Mouse (Mus musculus) heart, adult 2 months (tissue): ENCODE results near the gene Coq8a. TPM values are rescaled to one million over a fixed set of nuclear protein-coding genes. Genes with fewer than 3 reads are reported as not detected.

ENCODE experiments used
- DNase-seq, 2 experiments: peaks; one replicate each; pipeline ENCODE4 v3.0.0; 2021
- H3K27ac ChIP-seq: fragments of 200-600 bp; 2 replicates; pipeline ENCODE4 v1.8.1; 2022
- H3K27me3 ChIP-seq: fragments of 200-500 bp; 2 replicates; pipeline ENCODE4 v1.6.1; 2012; ENCODE audit warnings: mild to moderate bottlenecking, low read length, inconsistent platforms, mixed read lengths; ENCODE audit not compliant: control insufficient read depth, insufficient read depth
- H3K36me3 ChIP-seq: fragments of 200-500 bp; 2 replicates; pipeline ENCODE4 v1.6.1; 2012; ENCODE audit warnings: low read length, inconsistent platforms; ENCODE audit not compliant: control insufficient read depth, insufficient read depth
- H3K4me1 ChIP-seq: fragments of 200-500 bp; 2 replicates; pipeline ENCODE4 v1.6.1; 2011; ENCODE audit warnings: low read length; ENCODE audit not compliant: control insufficient read depth, insufficient read depth
- H3K4me3 ChIP-seq: fragments of 200-600 bp; 2 replicates; pipeline ENCODE4 v1.8.1; 2022
- H3K79me2 ChIP-seq: fragments of 200-500 bp; replicated peaks from 2 replicates; pipeline ENCODE4 v1.6.1; 2012; ENCODE audit warnings: mild to moderate bottlenecking, inconsistent platforms, low read length, moderate library complexity, mixed read lengths; ENCODE audit not compliant: control insufficient read depth, insufficient read depth
- H3K9ac ChIP-seq: fragments of 200-500 bp; 2 replicates; pipeline ENCODE4 v1.6.1; 2012; ENCODE audit warnings: low read depth, mild to moderate bottlenecking, control low read depth, inconsistent platforms, low read length, mixed read lengths
- CTCF ChIP-seq: fragments of 200-600 bp; IDR thresholded peaks from 2 replicates; pipeline ENCODE4 v1.8.1; 2022; ENCODE audit warnings: antibody characterized with exemption, mild to moderate bottlenecking, moderate library complexity
- EP300 ChIP-seq: fragments of 200-500 bp; IDR thresholded peaks from 2 replicates; pipeline ENCODE4 v1.6.1; 2011; ENCODE audit warnings: low read depth, low read length, control low read depth; ENCODE audit not compliant: insufficient read depth
- POLR2A ChIP-seq: fragments of 200-500 bp; IDR thresholded peaks from 2 replicates; pipeline ENCODE4 v1.6.1; 2011; ENCODE audit warnings: mild to moderate bottlenecking, low read depth, low read length, control low read depth; ENCODE audit not compliant: insufficient read depth
- WGBS: fragments of 180-500 bp; shearing (Covaris S2); methylation state at CpG from one replicate; pipeline ENCODE4 v1.1.7; 2018; 5-methylcytosine and 5-hydroxymethylcytosine counted together
- intact Hi-C: fragments of 180-260 bp; cut with DNase I; formaldehyde crosslinking; loops from one replicate; pipeline ENCODE4 v1.15.1; 2025
- polyA plus RNA-seq: library from polyadenylated mRNA; depleted of rRNA; stranded (reverse); fragments of >200 nt; gene quantifications from 2 replicates; pipeline ENCODE4 v1.2.3, GENCODE M21; 2012
- total RNA-seq, 2 experiments: library from RNA; stranded (reverse); gene quantifications; 2 replicates each; pipeline ENCODE4 v1.2.3; 2021

Gene Coq8a
- total and polyA plus RNA-seq, 3 experiments: 468 to 919 (median 783) TPM

- no peaks in the 10 kb centered on the region for H3K79me2 ChIP-seq
- no peaks in the 10 kb centered on the region for H3K36me3 ChIP-seq
- H3K4me1 ChIP-seq: no peaks in the 10 kb centered on the region; the same call in 1 of the 2 replicates
- H3K4me3 ChIP-seq: no peak overlapping the region
- TF ChIP-seq CTCF (no peak), POLR2A (0 out of 2 replicates have a peak, but pooled peaks have one; percentile 24), EP300 (peak; percentile 72)
- WGBS: 34% methylated on average over 4 of the region's 4 CpGs
- peak; percentile 51 to 74 for DNase-seq
- intact Hi-C loops: loop anchor here (5.0 to 10.0 kb wide), 3 partner anchors 205 to 363 kb away; no protein-coding TSS in a partner anchor
- peak overlapping the region; percentile 92 for H3K27ac ChIP-seq
- H3K27me3 ChIP-seq: no peaks in the 10 kb centered on the region
- H3K9ac ChIP-seq: no peak overlapping the region
Observed at GRCm38 (mm10) chr1:180210031-180210432, 10.6 kb upstream of the Coq8a start.

- Histone ChIP-seq H3K27me3 (no peaks in the 10 kb centered on the region), H3K4me1 (no peaks in the 10 kb centered on the region; the same call in 1 of the 2 replicates), H3K36me3 (no peaks in the 10 kb centered on the region), H3K4me3 (no peak overlapping the region), H3K27ac (no peak overlapping the region; the same call in 1 of the 2 replicates), H3K79me2 (no peaks in the 10 kb centered on the region), H3K9ac (no peak overlapping the region)
- 87% methylated on average over 3 of the region's 3 CpGs for WGBS
- TF ChIP-seq CTCF (no peak), EP300 (no peak), POLR2A (no peak)
- intact Hi-C loops: no loop called here
- no peak for DNase-seq
Observed at GRCm38 (mm10) chr1:180208370-180208769, 9.0 kb upstream of the Coq8a start.

- H3K4me1 ChIP-seq: no peaks in the 10 kb centered on the region
- no peaks in the 10 kb centered on the region for H3K79me2 ChIP-seq
- H3K9ac ChIP-seq: no peak overlapping the region
- peak overlapping the region; percentile 43; the same call in 1 of the 2 replicates for H3K27ac ChIP-seq
- intact Hi-C loops: no loop called here
- H3K27me3 ChIP-seq: no peaks in the 10 kb centered on the region
- 61% methylated on average over 5 of the region's 5 CpGs for WGBS
- no peak for DNase-seq
- H3K4me3 ChIP-seq: no peak overlapping the region
- H3K36me3 ChIP-seq: no peaks in the 10 kb centered on the region
- TF ChIP-seq POLR2A (no peak), EP300 (no peak), CTCF (no peak)
Observed at GRCm38 (mm10) chr1:180200722-180201121, 1.3 kb upstream of the Coq8a start.

- no peak for DNase-seq
- H3K27ac ChIP-seq: no peak overlapping the region
- H3K79me2 ChIP-seq: no peaks in the 10 kb centered on the region
- H3K36me3 ChIP-seq: no peaks in the 10 kb centered on the region
- no peaks in the 10 kb centered on the region; the same call in 1 of the 2 replicates for H3K4me1 ChIP-seq
- TF ChIP-seq CTCF (no peak), POLR2A (no peak), EP300 (no peak)
- H3K9ac ChIP-seq: no peak overlapping the region
- H3K4me3 ChIP-seq: no peak overlapping the region
- H3K27me3 ChIP-seq: no peaks in the 10 kb centered on the region
- intact Hi-C loops: no loop called here
- WGBS: 56% methylated on average over 4 of the region's 4 CpGs
Observed at GRCm38 (mm10) chr1:180199715-180200050, 281 bp upstream of the Coq8a start.

GRCm38 (mm10) chr1:180197956-180198355 is 1.4 kb downstream of the Coq8a start:
- H3K36me3 ChIP-seq: no peaks in the 10 kb centered on the region
- no peak for DNase-seq
- intact Hi-C loops: no loop called here
- no peak overlapping the region for H3K27ac ChIP-seq
- WGBS: 79% methylated on average over 3 of the region's 3 CpGs
- H3K4me1 ChIP-seq: no peaks in the 10 kb centered on the region; the same call in 1 of the 2 replicates
- no peaks in the 10 kb centered on the region for H3K27me3 ChIP-seq
- TF ChIP-seq CTCF: no peak
- no peak for TF ChIP-seq POLR2A
- TF ChIP-seq EP300: no peak
- H3K4me3 ChIP-seq: no peak overlapping the region
- no peaks in the 10 kb centered on the region for H3K79me2 ChIP-seq
- no peak overlapping the region for H3K9ac ChIP-seq

- intact Hi-C loops: no loop called here
- H3K9ac ChIP-seq: no peak overlapping the region
- no peaks in the 10 kb centered on the region for H3K79me2 ChIP-seq
- H3K4me1 ChIP-seq: no peaks in the 10 kb centered on the region; the same call in 1 of the 2 replicates
- DNase-seq: no peak
- H3K36me3 ChIP-seq: no peaks in the 10 kb centered on the region
- H3K27me3 ChIP-seq: no peaks in the 10 kb centered on the region
- no peak for TF ChIP-seq EP300
- TF ChIP-seq POLR2A: no peak
- no peak for TF ChIP-seq CTCF
- H3K27ac ChIP-seq: peak overlapping the region; percentile 61
- no peak overlapping the region; the same call in 1 of the 2 replicates for H3K4me3 ChIP-seq
- 89% methylated on average over 9 of the region's 9 CpGs for WGBS
Observed at GRCm38 (mm10) chr1:180196508-180196907, 2.9 kb downstream of the Coq8a start.
